Mouse (Mus musculus): Measurements from ENCODE around the gene Ralbp1. TPM values are rescaled to one million over a fixed set of nuclear protein-coding genes. Genes with fewer than 3 reads are reported as not detected.

The Ralbp1 gene
- polyA plus RNA-seq, 1 experiment from 2014 or later, result 155 TPM

DNA sequence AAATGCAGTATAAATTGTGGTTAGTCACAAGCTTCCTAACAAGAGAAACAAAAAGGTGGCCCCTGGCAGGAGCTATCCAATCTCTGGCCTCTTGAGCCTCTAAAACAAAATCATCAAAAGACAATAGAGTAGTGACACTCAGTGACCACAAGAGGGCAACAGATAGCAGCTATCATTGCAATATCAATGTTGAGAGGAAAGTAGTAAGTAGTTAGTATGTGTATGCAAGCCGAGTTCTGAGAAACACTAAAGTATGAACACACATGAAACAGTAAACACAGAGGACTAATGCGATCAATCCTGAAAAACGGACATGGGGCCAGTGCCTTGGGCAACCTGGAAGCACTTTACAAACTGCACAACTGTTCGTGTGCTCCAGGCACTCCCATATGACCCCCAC is 20.9 kb downstream of the Ralbp1 start:
- no peak for TF ChIP-seq EP300 (IDR thresholded peaks at IDR 0.05)
- peak; percentile 90 for TF ChIP-seq CTCF (IDR thresholded peaks at IDR 0.05)
- H3K4me1 ChIP-seq (ENCODE audit: insufficient read depth, low read depth, low read length), result no peaks in the 10 kb centered on the region
- ATAC-seq (no peak; the same call in 1 of the 2 replicates), DNase-seq (ENCODE audit: low spot score) (peak; percentile 82)
- no peak overlapping the region for H3K9ac ChIP-seq (replicated peaks; ENCODE audit: low read depth)
- H3K27ac ChIP-seq (ENCODE audit: low read length), result no peak overlapping the region
- H3K4me2 ChIP-seq (replicated peaks; ENCODE audit: low read depth, low read length), result no peak overlapping the region
- H3K9me3 ChIP-seq (ENCODE audit: low read length), result no peaks in the 10 kb centered on the region
- no peaks in the 10 kb centered on the region for H3K27me3 ChIP-seq (replicated peaks; ENCODE audit: insufficient read depth, low read length)
- 31% methylated on average over 4 of the region's 4 CpGs for WGBS
- no peak overlapping the region for H3K4me3 ChIP-seq (ENCODE audit: low read depth, low read length)
- H3K36me3 ChIP-seq (ENCODE audit: insufficient read depth, low read length), result peaks cover 10% of the 10 kb centered on the region; the same call in 1 of the 2 replicates

DNA sequence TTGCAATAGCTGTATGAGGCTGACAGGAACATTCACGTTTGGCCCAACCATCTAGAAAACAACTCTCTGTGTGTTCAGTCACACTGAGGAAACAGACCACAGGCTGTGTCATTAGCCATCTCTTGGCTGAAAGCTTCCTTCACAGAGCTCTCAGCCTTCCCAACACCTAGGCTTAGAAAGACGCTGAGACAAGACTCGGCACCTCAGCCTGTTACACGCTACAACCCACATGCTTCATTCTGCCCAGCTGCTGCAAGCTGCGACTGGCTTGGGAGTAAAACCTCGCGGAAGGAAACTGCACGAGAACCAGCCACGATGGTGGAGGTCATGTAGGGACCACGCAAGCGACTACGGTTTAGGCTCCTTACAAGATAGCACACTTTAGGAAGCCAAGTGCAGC is 21.8 kb downstream of the Ralbp1 start:
- H3K27me3 ChIP-seq (replicated peaks; ENCODE audit: insufficient read depth, low read length), result no peaks in the 10 kb centered on the region
- DNase-seq (ENCODE audit: low spot score) (no peak), ATAC-seq (no peak)
- peaks cover 13% of the 10 kb centered on the region; the same call in 1 of the 2 replicates for H3K36me3 ChIP-seq (ENCODE audit: insufficient read depth, low read length)
- WGBS, result 93% methylated on average over 12 of the region's 12 CpGs
- no peak overlapping the region for H3K9ac ChIP-seq (replicated peaks; ENCODE audit: low read depth)
- H3K4me1 ChIP-seq (ENCODE audit: insufficient read depth, low read depth, low read length), result no peaks in the 10 kb centered on the region
- no peaks in the 10 kb centered on the region for H3K9me3 ChIP-seq (ENCODE audit: low read length)
- TF ChIP-seq EP300 (IDR thresholded peaks at IDR 0.05) (no peak), CTCF (IDR thresholded peaks at IDR 0.05) (no peak)
- no peak overlapping the region for H3K4me3 ChIP-seq (ENCODE audit: low read depth, low read length)
- H3K4me2 ChIP-seq (replicated peaks; ENCODE audit: low read depth, low read length), result no peak overlapping the region
- no peak overlapping the region for H3K27ac ChIP-seq (ENCODE audit: low read length)

DNA sequence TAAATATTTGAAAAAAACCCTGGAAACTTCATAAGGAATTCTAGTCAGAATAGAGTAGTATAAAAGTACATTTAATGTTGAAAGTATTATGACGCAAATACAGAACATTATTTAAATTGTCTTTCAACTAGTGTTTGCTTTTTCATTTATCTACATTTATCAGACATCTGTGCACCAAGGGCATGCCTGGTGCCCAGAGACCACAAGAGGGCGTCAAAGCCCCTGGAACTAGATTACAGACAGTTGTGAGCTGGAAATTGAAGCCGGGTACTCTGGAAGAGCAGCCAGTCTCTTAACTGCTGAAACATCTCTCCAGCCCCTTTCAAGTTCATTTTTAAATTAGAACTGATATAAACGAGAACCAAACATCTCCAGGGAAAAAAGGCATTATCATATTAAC is 23.0 kb downstream of the Ralbp1 start:
- H3K27me3 ChIP-seq (replicated peaks; ENCODE audit: insufficient read depth, low read length), result no peaks in the 10 kb centered on the region
- no peak overlapping the region for H3K27ac ChIP-seq (ENCODE audit: low read length)
- peaks cover 21% of the 10 kb centered on the region for H3K36me3 ChIP-seq (ENCODE audit: insufficient read depth, low read length)
- no peaks in the 10 kb centered on the region for H3K4me1 ChIP-seq (ENCODE audit: insufficient read depth, low read depth, low read length)
- H3K4me2 ChIP-seq (replicated peaks; ENCODE audit: low read depth, low read length), result no peak overlapping the region
- no peaks in the 10 kb centered on the region for H3K9me3 ChIP-seq (ENCODE audit: low read length)
- no peak for ATAC-seq
- no peak overlapping the region for H3K9ac ChIP-seq (replicated peaks; ENCODE audit: low read depth)
- no peak overlapping the region for H3K4me3 ChIP-seq (ENCODE audit: low read depth, low read length)
- DNase-seq (ENCODE audit: low spot score), result peak; percentile 53
- WGBS, result 51% methylated on average over 4 of the region's 4 CpGs
- peak; percentile 70 for TF ChIP-seq CTCF (IDR thresholded peaks at IDR 0.05)
- no peak for TF ChIP-seq EP300 (IDR thresholded peaks at IDR 0.05)

DNA sequence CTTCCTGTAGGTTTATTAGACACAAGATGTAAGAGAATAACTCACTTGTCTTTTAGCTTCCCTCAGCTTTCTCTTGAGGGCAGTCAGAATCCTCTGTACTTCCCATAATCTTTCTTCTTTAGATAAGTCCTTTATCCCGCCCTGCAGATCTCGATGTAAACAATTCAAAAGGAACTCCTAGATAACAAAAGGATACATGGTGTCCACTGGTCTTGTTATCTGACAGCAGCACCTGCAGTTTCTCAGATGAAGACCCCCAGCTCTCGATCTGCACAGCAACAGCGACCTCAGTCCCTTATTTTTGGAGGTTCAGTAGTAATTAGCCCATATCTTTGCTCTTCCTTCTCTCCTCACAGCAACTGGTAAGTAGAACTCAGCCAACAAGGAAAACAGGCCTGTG is 28.0 kb downstream of the Ralbp1 start:
- 49% methylated on average over 4 of the region's 4 CpGs for WGBS
- Histone ChIP-seq H3K27ac (ENCODE audit: low read length) (no peak overlapping the region), H3K4me1 (ENCODE audit: insufficient read depth, low read depth, low read length) (no peaks in the 10 kb centered on the region), H3K4me2 (replicated peaks; ENCODE audit: low read depth, low read length) (no peak overlapping the region), H3K9ac (replicated peaks; ENCODE audit: low read depth) (no peak overlapping the region), H3K4me3 (ENCODE audit: low read depth, low read length) (no peak overlapping the region), H3K36me3 (ENCODE audit: insufficient read depth, low read length) (peaks cover 17% of the 10 kb centered on the region), H3K9me3 (ENCODE audit: low read length) (no peaks in the 10 kb centered on the region), H3K27me3 (replicated peaks; ENCODE audit: insufficient read depth, low read length) (no peaks in the 10 kb centered on the region)
- DNase-seq (ENCODE audit: low spot score) (no peak), ATAC-seq (no peak)
- TF ChIP-seq EP300 (IDR thresholded peaks at IDR 0.05) (no peak), CTCF (IDR thresholded peaks at IDR 0.05) (no peak)

DNA sequence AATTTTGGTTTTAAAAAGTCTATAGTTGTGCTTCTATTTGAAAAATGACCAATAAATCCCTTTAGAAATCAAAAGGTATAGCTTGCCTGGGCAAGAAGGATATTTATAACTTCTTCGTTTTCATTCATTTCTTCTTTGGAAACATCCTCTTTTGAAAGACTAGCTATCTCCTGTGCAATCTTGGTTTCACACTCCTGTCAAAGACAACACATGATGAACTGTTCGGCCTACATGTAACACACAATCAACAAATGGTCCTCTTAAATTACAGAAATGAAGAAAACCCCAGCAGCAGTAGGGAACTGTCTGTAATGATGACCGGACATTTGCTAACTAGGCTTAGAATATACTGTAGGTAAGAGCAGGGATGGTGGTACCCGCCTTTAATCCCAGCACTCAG is 31.6 kb downstream of the Ralbp1 start:
- Histone ChIP-seq H3K9me3 (ENCODE audit: low read length) (no peaks in the 10 kb centered on the region), H3K9ac (replicated peaks; ENCODE audit: low read depth) (no peak overlapping the region), H3K4me2 (replicated peaks; ENCODE audit: low read depth, low read length) (no peak overlapping the region), H3K27me3 (replicated peaks; ENCODE audit: insufficient read depth, low read length) (no peaks in the 10 kb centered on the region), H3K36me3 (ENCODE audit: insufficient read depth, low read length) (peaks cover 29% of the 10 kb centered on the region), H3K4me1 (ENCODE audit: insufficient read depth, low read depth, low read length) (no peaks in the 10 kb centered on the region), H3K4me3 (ENCODE audit: low read depth, low read length) (no peak overlapping the region), H3K27ac (ENCODE audit: low read length) (no peak overlapping the region)
- DNase-seq (ENCODE audit: low spot score) (no peak), ATAC-seq (no peak)
- 85% methylated on average over 4 of the region's 4 CpGs for WGBS
- TF ChIP-seq EP300 (IDR thresholded peaks at IDR 0.05) (no peak), CTCF (IDR thresholded peaks at IDR 0.05) (no peak)

DNA sequence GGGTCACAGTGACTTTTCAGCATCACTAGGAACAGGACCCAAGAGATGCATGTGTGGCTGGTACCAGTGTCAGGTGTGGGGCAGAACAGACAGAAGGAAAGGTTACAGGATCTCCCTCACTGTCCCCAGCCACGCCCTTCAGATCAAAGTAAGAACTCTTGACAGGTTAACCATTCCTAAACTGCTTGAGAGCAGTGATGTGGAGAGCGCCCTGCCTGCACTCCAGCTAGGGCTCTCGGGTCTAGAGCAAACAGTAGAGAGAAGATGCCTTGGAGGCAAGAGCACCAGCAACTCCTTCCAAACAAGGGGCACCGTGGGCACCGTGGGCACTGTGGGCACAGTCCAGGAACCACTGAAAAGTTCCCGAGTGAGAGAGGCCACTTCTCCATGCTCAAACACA is 32.3 kb downstream of the Ralbp1 start:
- Histone ChIP-seq H3K27me3 (replicated peaks; ENCODE audit: insufficient read depth, low read length) (no peaks in the 10 kb centered on the region), H3K4me2 (replicated peaks; ENCODE audit: low read depth, low read length) (no peak overlapping the region), H3K9me3 (ENCODE audit: low read length) (no peaks in the 10 kb centered on the region), H3K9ac (replicated peaks; ENCODE audit: low read depth) (no peak overlapping the region), H3K36me3 (ENCODE audit: insufficient read depth, low read length) (peaks cover 33% of the 10 kb centered on the region), H3K27ac (ENCODE audit: low read length) (no peak overlapping the region), H3K4me3 (ENCODE audit: low read depth, low read length) (no peak overlapping the region), H3K4me1 (ENCODE audit: insufficient read depth, low read depth, low read length) (no peaks in the 10 kb centered on the region)
- ATAC-seq, result peak; percentile 41; the same call in 1 of the 2 replicates
- WGBS, result 43% methylated on average over 6 of the region's 6 CpGs
- no peak for DNase-seq (ENCODE audit: low spot score)
- no peak for TF ChIP-seq CTCF (IDR thresholded peaks at IDR 0.05)
- no peak for TF ChIP-seq EP300 (IDR thresholded peaks at IDR 0.05)

DNA sequence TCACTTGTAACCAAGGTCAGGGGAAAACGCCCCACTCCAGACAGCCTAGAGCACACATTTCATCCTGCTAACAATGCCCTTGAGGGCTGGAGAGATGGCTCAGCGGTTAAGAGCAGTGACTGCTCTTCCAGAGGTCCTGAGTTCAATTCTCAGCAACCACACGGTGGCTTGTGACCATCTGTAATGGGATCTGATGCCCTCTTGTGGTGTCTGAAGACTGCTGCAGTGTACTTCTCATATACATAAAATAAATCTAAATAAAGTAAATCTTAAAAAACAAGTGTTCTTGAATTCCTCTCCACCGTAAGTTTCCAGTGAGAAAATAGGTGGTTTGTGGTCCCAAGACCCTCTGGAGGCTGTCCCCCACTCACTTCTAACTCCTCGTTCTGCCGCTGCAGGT is 33.8 kb downstream of the Ralbp1 start:
- Histone ChIP-seq H3K36me3 (ENCODE audit: insufficient read depth, low read length) (peaks cover 24% of the 10 kb centered on the region), H3K4me2 (replicated peaks; ENCODE audit: low read depth, low read length) (no peak overlapping the region), H3K27me3 (replicated peaks; ENCODE audit: insufficient read depth, low read length) (no peaks in the 10 kb centered on the region), H3K27ac (ENCODE audit: low read length) (no peak overlapping the region), H3K4me1 (ENCODE audit: insufficient read depth, low read depth, low read length) (no peaks in the 10 kb centered on the region), H3K9me3 (ENCODE audit: low read length) (no peaks in the 10 kb centered on the region), H3K4me3 (ENCODE audit: low read depth, low read length) (no peak overlapping the region), H3K9ac (replicated peaks; ENCODE audit: low read depth) (no peak overlapping the region)
- TF ChIP-seq EP300 (IDR thresholded peaks at IDR 0.05), result no peak
- TF ChIP-seq CTCF (IDR thresholded peaks at IDR 0.05), result peak; percentile 41
- DNase-seq (ENCODE audit: low spot score), result no peak
- 84% methylated on average over 6 of the region's 6 CpGs for WGBS
- ATAC-seq, result no peak
